In the genomic region with DNA sequence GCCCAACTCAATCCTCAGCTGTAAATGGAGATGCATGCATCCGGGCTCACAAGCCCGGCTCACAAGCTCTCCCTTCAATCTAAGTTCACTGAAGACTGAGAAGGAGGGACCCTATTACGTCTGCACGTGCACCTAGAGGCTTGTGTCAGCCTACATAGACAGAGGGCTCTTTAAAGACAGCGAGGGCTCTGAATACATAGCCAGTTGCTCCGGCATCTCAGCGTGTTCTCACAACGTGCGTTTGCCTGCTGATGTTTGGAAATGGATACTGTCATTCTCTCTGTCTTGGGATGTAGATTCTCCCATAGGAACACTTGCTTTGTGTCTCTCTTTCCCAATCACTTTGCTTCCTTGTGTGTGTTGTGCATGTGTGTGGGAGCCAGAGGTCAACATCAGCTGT, we compare ENCODE assay signal across 27 mouse cellular contexts.
"Had no signal": no experiment of that assay in that cellular context is flagged by ENCODE, and none has a peak within 500 bp of the region (broad histone marks: within the 10 kb centered on the region; RNA-seq: fewer than 3 reads in every experiment).

No protein-coding gene starts in this region.

- H3K27me3 ChIP-seq: embryonic facial prominence, embryonic 12.5 days; embryonic facial prominence, embryonic 15.5 days; forebrain, embryonic 12.5 days; forebrain, embryonic 15.5 days had no signal

- H3K9me3 ChIP-seq: embryonic facial prominence, embryonic 12.5 days; embryonic facial prominence, embryonic 13.5 days; embryonic facial prominence, embryonic 15.5 days; forebrain, embryonic 10.5 days; forebrain, embryonic 12.5 days; forebrain, embryonic 13.5 days; forebrain, embryonic 15.5 days had no signal

- H3K9ac ChIP-seq: embryonic facial prominence, embryonic 12.5 days; embryonic facial prominence, embryonic 13.5 days; embryonic facial prominence, embryonic 15.5 days; forebrain, embryonic 12.5 days; forebrain, embryonic 13.5 days; forebrain, embryonic 15.5 days; forebrain, postnatal 0 days had no signal

- H3K36me3 ChIP-seq: embryonic facial prominence, embryonic 12.5 days; embryonic facial prominence, embryonic 13.5 days; embryonic facial prominence, embryonic 15.5 days; forebrain, embryonic 10.5 days; forebrain, embryonic 12.5 days; forebrain, embryonic 15.5 days had no signal

- DNase-seq: cerebellum, adult 18-20 months; cerebellum, adult 2 months; cerebellum, adult 8-10 months; cerebellum, adult 9-10 months; cerebellum, adult 9-11 months; cerebellum, postnatal 10 days; cerebellum, postnatal 14 days; cerebellum, postnatal 25 days; cerebellum, postnatal 36 days; embryo, embryonic 11 days; forebrain, postnatal 0 days; gastrocnemius, adult 2 months; gastrocnemius, postnatal 10 days; gastrocnemius, postnatal 14 days; gastrocnemius, postnatal 25 days; gastrocnemius, postnatal 36 days; heart, adult 18-20 months had no signal

- H3K27ac ChIP-seq: embryonic facial prominence, embryonic 12.5 days; embryonic facial prominence, embryonic 13.5 days; embryonic facial prominence, embryonic 15.5 days; forebrain, embryonic 10.5 days; forebrain, embryonic 12.5 days; forebrain, embryonic 13.5 days; forebrain, embryonic 15.5 days; gastrocnemius, adult 2 months had no signal

- H3K4me2 ChIP-seq: embryonic facial prominence, embryonic 12.5 days; embryonic facial prominence, embryonic 13.5 days; embryonic facial prominence, embryonic 15.5 days; forebrain, embryonic 12.5 days; forebrain, embryonic 13.5 days; forebrain, embryonic 15.5 days had no signal

- H3K4me3 ChIP-seq: embryonic facial prominence, embryonic 12.5 days; embryonic facial prominence, embryonic 13.5 days; embryonic facial prominence, embryonic 15.5 days; erythroblast, embryonic 14.5 days; forebrain, embryonic 10.5 days; forebrain, embryonic 12.5 days; forebrain, embryonic 13.5 days; forebrain, embryonic 15.5 days; gastrocnemius, adult 2 months had no signal

- ATAC-seq: forebrain, embryonic 13.5 days; forebrain, embryonic 14.5 days; forebrain, embryonic 15.5 days; forebrain, embryonic 16.5 days; forebrain, postnatal 0 days had no signal
